Mouse (Mus musculus): Measurements from ENCODE around the gene Eci1.

Gene Eci1

DNA sequence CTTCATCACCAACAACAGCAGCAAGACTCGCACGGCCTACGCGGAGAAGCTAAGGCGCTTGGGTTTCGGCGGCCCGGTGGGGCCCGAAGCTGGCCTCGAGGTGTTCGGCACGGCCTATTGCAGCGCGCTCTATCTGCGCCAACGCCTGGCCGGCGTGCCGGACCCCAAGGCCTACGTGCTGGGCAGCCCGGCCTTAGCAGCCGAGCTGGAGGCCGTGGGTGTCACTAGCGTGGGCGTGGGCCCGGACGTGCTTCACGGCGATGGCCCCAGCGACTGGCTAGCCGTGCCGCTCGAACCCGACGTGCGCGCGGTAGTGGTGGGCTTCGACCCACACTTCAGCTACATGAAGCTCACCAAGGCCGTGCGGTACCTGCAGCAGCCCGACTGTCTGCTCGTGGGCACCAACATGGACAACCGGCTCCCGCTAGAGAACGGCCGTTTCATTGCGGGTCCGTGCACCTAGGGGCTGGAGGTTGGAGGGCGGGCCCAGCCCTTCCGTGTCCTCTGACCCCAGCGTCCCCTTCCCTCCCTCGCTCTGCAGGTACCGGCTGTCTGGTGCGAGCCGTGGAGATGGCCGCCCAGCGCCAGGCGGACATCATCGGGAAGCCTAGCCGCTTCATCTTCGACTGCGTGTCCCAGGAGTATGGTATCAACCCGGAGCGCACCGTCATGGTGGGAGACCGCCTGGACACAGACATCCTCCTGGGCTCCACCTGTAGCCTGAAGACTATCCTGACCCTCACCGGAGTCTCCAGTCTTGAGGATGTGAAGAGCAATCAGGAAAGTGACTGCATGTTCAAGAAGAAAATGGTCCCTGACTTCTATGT, 44.5 kb downstream of the Eci1 start:
- peak; percentile 81 for DNase-seq (ENCODE audit: extremely low read depth, insufficient read length, low spot score)

GRCm38 (mm10) chr17:24472512-24472911, 46.1 kb downstream of the Eci1 start:
- peak; percentile 56 for DNase-seq (ENCODE audit: extremely low read depth, insufficient read length, low spot score)

- DNase-seq (ENCODE audit: extremely low read depth, insufficient read length, low spot score), result no peak
These were observed 47.3 kb downstream of the Eci1 start, which contains the start of gene Bricd5 for GRCm38 (mm10) chr17:24473612-24474275. Bricd5 (plus strand) TSS chr17:24473884.

- DNase-seq (ENCODE audit: extremely low read depth, insufficient read length, low spot score), result no peak
These were observed 48.1 kb downstream of the Eci1 start for GRCm38 (mm10) chr17:24474557-24474956.

- no peak for DNase-seq (ENCODE audit: extremely low read depth, insufficient read length, low spot score)
These were observed 49.1 kb downstream of the Eci1 start for GRCm38 (mm10) chr17:24475586-24475985.

DNA sequence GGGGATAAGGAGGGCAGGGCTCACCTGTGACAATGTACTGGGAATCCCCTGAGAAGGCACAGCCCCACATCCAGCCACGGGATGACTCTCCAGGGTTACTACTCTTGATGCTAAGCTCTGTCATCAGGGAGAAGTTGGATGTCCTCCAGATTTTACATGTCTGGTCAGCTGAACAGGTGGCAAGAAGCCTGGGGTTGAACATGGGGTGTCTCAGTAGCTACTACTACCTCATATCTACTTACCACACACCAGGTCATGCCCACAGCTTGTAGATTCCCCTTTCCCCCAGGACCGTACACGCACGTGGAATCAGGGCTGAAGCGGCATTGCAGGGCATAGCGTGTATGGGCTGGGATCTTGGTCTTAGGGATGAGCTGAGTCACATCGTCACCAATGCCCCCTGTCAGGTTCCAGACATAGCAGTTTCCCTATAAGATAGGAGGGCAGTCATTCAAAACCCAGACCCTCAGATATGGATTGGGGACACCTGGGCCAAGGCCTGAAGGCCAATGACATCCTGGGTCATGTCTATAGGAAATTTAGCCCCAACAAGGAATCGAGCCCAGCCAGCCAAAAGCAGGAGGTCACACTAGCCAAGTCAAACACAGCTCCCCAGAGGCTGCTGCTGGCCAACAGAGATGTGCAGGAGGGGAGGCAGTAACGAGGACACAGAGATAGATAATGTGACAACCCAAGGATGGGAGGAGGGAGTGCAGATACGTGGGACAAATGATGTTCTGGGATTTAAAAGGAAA, 49.8 kb downstream of the Eci1 start:
- no peak for DNase-seq (ENCODE audit: extremely low read depth, insufficient read length, low spot score)

- DNase-seq (ENCODE audit: extremely low read depth, insufficient read length, low spot score), result no peak
These were observed 50.9 kb downstream of the Eci1 start for GRCm38 (mm10) chr17:24477053-24477984.

DNA sequence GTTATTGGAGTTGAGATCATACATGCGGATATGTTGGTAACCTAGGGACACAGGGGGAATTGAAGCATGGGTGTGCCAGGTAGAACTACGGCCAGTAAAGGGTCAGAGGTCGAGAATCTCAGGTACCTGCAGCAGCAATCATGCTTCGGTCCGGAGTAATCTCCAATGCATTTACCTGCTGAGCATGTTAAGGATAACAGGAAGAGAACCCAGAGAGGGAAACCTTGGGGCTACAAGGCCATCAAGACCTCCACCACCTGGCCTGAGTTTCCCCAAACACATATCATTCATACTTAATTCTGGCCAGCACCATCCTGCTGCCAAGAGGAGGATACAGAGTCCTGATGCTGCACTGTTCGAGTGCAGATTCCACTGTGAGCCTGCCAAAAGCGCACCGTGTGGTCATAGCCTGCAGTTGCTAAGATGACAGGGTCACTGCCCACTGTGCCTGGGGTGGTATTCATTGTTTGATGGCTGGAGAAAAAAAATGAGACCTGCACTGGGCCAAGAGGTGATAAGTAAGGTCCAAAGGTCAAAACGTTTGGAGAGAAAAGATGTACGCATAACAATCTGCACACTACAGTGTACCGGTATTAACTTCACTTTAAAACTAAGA, 51.7 kb downstream of the Eci1 start:
- DNase-seq (ENCODE audit: extremely low read depth, insufficient read length, low spot score), result no peak

DNA sequence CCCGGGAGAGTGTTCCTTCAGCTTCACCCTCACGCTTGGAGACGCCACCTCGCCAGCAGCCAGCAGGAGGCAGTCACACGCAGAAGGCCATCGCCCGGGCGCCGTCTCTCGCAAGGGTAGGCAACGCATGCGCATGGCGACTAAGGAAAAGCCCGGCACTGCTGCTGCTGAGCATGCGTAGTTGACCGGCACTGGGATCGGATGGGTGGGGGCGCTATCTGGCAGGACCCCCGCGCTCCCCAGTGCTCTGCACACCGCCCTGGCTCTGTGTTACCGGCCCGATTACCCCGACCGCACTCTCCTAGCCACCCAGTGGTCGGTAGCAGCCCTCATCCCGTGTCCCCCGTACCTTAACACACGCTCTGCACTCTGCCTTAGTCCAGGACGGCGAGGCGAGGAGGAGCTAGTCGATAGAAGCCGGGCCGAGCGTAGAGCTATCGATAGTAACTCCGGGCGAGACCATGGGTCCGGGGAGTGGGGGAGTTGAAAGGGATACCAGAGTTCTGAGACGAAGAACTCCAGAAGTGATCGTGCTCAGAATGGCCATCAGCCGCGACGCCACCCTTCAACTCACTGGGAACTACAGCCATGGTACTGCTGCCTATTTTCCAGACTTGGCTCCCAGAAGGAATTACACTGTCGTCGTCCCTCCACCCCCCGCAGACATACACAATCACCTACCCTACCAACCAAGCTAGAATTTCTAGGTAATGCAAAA, 52.4 kb downstream of the Eci1 start, which contains the start of gene Mlst8:
TSS of gene Mlst8 (minus strand) at position 416 of the 718 bp plus-strand sequence.
- DNase-seq (ENCODE audit: extremely low read depth, insufficient read length, low spot score), result peak; percentile 97

GRCm38 (mm10) chr17:24479431-24479830, 53.0 kb downstream of the Eci1 start:
- no peak for DNase-seq (ENCODE audit: extremely low read depth, insufficient read length, low spot score)

DNA sequence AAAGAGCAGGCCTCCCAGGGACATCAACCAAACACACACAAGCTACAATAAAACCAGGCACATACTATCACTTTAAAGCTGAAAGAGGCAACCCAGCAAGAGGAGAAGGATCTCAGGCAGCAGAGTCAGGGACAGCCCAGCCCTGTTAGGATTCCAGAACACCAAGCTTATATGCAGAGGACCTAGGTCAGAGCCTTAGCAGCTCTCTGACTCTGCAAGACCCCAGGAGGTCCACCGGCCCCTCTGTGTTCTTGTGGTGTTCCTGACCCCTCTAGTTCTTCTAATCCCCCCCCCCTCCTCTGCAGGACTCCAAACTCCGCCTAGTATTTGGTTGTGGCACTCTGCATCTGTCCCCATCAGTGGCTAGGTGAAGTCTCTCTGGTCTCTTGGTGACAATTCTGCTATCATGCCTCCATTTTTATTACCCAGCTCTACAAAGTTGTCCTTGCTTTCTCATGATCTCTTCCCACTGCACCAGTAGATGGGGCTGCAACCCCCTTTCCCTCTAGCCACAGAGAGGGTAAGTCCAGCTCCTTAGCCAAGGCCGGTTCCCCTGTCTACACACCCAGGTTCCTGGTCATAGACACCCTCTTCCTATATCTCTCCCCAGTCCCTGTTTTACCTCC, 53.9 kb downstream of the Eci1 start:
- DNase-seq (ENCODE audit: extremely low read depth, insufficient read length, low spot score), result no peak

DNA sequence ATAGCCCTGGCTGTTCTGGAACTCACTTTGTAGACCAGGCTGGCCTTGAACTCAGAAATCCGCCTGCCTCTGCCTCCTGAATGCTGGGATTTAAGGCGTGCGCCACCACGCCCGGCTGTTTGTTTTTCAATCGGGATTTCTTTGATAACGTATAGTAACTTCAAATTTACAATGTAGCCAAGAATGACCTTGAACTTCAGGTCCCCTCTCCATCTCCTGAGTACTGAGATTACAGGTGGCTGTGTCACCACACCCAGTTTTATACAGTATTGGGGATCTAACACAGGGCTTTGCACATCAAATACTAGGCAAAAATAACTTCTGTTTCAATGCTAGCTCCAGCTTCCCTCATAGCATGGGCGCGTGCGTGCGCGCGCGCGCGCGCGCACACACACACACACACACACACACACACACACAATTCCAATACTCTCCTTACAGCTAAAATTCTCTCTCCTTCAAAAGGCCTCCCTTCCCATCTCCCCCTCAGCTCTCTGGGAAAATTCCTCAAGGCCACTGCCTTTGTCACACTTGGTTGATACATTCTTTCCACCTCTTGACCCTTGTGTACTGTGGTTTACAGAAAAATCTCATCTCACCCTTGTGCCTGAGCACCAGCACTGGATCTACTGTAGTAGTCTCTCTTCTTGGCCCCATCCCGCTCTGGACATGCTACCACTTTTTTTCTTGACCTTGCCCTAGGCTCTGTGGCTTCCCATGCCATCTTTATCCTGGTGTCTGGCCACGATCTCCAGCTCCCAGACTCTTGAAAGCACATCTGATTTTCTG, 54.8 kb downstream of the Eci1 start:
- no peak for DNase-seq (ENCODE audit: extremely low read depth, insufficient read length, low spot score)

DNA sequence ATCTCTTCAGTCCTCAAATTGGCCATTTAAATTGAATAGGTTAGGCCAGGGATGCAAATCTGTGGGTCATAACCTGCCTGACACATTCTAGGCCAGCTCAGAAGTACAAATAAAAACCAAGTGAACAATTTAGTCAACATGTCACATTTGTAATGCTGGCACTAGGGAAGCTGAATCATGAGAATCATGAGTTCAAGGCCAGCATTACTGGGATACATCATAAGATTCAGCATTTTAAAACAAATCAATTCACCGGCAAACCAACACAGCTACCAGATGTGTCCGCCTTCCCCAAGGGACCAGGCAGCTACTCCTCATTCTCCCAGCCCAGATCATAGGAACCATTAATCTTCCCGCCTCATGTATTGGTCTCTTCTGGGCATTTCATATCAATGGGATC, 57.1 kb downstream of the Eci1 start:
- DNase-seq (ENCODE audit: extremely low read depth, insufficient read length, low spot score), result no peak

- DNase-seq (ENCODE audit: extremely low read depth, insufficient read length, low spot score), result no peak
These were observed 58.8 kb downstream of the Eci1 start for GRCm38 (mm10) chr17:24485090-24485860.

DNA sequence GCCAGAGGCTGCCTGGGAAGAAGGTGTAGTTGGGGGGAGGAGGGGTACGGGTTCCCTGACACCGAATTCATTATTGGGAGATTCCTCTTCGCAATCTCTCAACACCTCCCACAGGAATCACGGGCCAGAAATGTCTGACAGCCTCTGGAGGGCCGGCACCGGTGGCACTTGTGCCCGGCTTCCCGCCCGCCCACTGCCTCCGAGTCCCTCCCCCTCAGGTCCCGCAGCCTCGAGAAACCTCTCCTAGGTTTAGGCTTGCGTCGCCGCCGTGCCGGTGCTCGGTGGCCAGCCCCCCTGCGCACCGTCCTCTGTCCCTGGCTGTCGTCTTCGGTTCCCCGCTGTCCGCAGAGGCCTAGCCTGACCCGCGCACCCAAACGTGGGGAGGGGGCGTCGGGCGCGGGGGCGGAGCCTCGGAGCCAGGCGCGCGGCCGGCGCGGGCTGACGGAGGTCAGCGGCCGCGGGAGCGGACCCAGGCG, 61.8 kb downstream of the Eci1 start, which contains the start of gene Caskin1:
TSS of gene Caskin1 (plus strand) at position 416 of the 476 bp plus-strand sequence.
- DNase-seq (ENCODE audit: extremely low read depth, insufficient read length, low spot score), result no peak

DNA sequence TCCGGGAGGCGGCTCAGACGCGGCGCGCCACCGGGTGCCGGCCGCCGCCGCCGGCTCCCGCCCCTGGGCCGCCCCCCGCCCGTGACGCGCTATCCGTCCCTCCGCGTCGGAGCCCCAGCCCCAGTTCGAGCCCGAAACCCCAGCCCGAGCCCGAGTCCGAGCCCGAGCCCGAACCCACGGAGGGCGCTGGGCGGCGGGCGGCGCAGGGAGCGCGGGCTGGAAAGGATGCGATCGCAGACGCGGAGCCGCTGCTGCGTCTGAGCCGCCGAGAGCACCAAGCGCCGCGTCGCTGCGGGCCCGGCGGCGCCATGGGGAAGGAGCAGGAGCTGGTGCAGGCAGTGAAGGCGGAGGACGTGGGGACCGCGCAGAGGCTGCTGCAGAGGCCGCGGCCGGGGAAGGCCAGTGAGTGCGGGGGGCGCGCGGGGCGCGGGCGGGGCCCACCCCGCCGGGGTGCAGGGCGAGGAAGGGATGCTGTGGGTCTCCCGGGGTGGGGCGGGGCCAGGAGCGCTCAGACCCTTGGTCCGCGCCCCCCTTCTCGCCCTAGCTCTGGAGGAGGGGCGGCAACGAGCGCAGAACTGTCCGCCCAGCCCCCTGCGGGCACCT, 62.3 kb downstream of the Eci1 start:
- no peak for DNase-seq (ENCODE audit: extremely low read depth, insufficient read length, low spot score)

All from 3134 (cell line).